Mouse (Mus musculus): ENCODE measurements around the gene Nlrx1. TPM values are rescaled to one million over a fixed set of nuclear protein-coding genes. Genes with fewer than 3 reads are reported as not detected.
A peak's percentile ranks its signal among the peaks of the same experiment; 100 is the strongest.

Gene Nlrx1
- total and polyA plus RNA-seq, 2 experiments from 2014 or later, result 5.1 to 12.7 TPM

DNA sequence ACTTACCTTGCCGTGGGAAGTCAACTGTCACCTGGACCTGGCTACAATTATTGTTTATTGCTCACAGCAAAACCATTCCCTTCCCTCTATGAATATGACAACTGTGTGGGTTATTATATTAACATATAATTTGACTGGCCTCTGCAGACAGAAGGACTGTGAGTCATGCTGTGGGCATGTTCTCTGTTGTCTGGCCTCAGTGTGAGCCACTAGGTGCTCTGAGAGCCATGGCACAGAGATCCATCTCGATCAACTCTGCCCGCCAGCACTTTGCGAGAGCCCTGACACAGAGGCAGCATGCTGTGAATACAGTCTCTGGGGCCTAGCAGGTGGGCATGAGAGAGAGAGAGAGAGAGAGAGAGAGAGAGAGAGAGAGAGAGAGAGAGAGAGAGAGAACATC lies 1.6 kb upstream of the Nlrx1 start:
- no peak overlapping the region for H3K9ac ChIP-seq (replicated peaks; ENCODE audit: low read length)
- H3K27ac ChIP-seq, result no peak overlapping the region
- peaks cover 15% of the 10 kb centered on the region; the same call in 1 of the 2 replicates for H3K36me3 ChIP-seq (ENCODE audit: insufficient read depth, low read length)
- no peaks in the 10 kb centered on the region for H3K9me3 ChIP-seq (ENCODE audit: low read length)
- H3K4me1 ChIP-seq (ENCODE audit: insufficient read depth, low read length), result peaks cover 6% of the 10 kb centered on the region
- TF ChIP-seq CTCF (IDR thresholded peaks at IDR 0.05; ENCODE audit: low read depth), result no peak
- H3K4me2 ChIP-seq (ENCODE audit: low read depth, low read length), result no peak overlapping the region
- no peak for ATAC-seq
- no peak for DNase-seq (ENCODE audit: low spot score)
- WGBS, result 78% methylated on average over 4 of the region's 4 CpGs
- H3K27me3 ChIP-seq (ENCODE audit: insufficient read depth, low read length), result no peaks in the 10 kb centered on the region
- H3K4me3 ChIP-seq (ENCODE audit: low read length), result no peak overlapping the region

GRCm38 (mm10) chr9:44269077-44269476 lies 678 bp upstream of the Nlrx1 start:
- no peak for ATAC-seq
- Histone ChIP-seq H3K4me2 (ENCODE audit: low read depth, low read length) (no peak overlapping the region), H3K9me3 (ENCODE audit: low read length) (no peaks in the 10 kb centered on the region), H3K4me1 (ENCODE audit: insufficient read depth, low read length) (peaks cover 6% of the 10 kb centered on the region), H3K27me3 (ENCODE audit: insufficient read depth, low read length) (no peaks in the 10 kb centered on the region), H3K4me3 (ENCODE audit: low read length) (no peak overlapping the region), H3K27ac (no peak overlapping the region), H3K9ac (replicated peaks; ENCODE audit: low read length) (no peak overlapping the region), H3K36me3 (ENCODE audit: insufficient read depth, low read length) (peaks cover 6% of the 10 kb centered on the region; the same call in 1 of the 2 replicates)
- TF ChIP-seq CTCF (IDR thresholded peaks at IDR 0.05; ENCODE audit: low read depth), result peak; percentile 63
- no peak for DNase-seq (ENCODE audit: low spot score)
- 89% methylated on average over 3 of the region's 3 CpGs for WGBS

- Histone ChIP-seq H3K36me3 (ENCODE audit: insufficient read depth, low read length) (no peaks in the 10 kb centered on the region), H3K4me2 (ENCODE audit: low read depth, low read length) (peak overlapping the region; percentile 57), H3K9ac (replicated peaks; ENCODE audit: low read length) (peak overlapping the region; percentile 71), H3K27ac (peak overlapping the region; percentile 82), H3K4me3 (ENCODE audit: low read length) (peak overlapping the region; percentile 40), H3K4me1 (ENCODE audit: insufficient read depth, low read length) (peaks cover 6% of the 10 kb centered on the region), H3K27me3 (ENCODE audit: insufficient read depth, low read length) (no peaks in the 10 kb centered on the region), H3K9me3 (ENCODE audit: low read length) (no peaks in the 10 kb centered on the region)
- TF ChIP-seq CTCF (IDR thresholded peaks at IDR 0.05; ENCODE audit: low read depth), result peak; percentile 69
- 6% methylated on average over 28 of the region's 28 CpGs for WGBS
- DNase-seq (ENCODE audit: low spot score) (peak; percentile 86), ATAC-seq (peak; percentile 82)
Measured at GRCm38 (mm10) chr9:44268027-44268360, 405 bp downstream of the Nlrx1 start.

GRCm38 (mm10) chr9:44267319-44268026 lies 926 bp downstream of the Nlrx1 start:
- no peak for DNase-seq (ENCODE audit: low spot score)

GRCm38 (mm10) chr9:44266478-44267226 lies 1.7 kb downstream of the Nlrx1 start:
- H3K36me3 ChIP-seq (ENCODE audit: insufficient read depth, low read length), result no peaks in the 10 kb centered on the region
- DNase-seq (ENCODE audit: low spot score) (no peak), ATAC-seq (no peak)
- peaks cover 6% of the 10 kb centered on the region for H3K4me1 ChIP-seq (ENCODE audit: insufficient read depth, low read length)
- TF ChIP-seq CTCF (IDR thresholded peaks at IDR 0.05; ENCODE audit: low read depth), result no peak
- no peaks in the 10 kb centered on the region for H3K27me3 ChIP-seq (ENCODE audit: insufficient read depth, low read length)
- 39% methylated on average over 8 of the region's 8 CpGs for WGBS
- H3K9me3 ChIP-seq (ENCODE audit: low read length), result no peaks in the 10 kb centered on the region
- peak overlapping the region; percentile 71; the same call in 1 of the 2 replicates for H3K9ac ChIP-seq (replicated peaks; ENCODE audit: low read length)
- no peak overlapping the region for H3K4me3 ChIP-seq (ENCODE audit: low read length)
- H3K4me2 ChIP-seq (ENCODE audit: low read depth, low read length), result no peak overlapping the region
- peak overlapping the region; percentile 82; the same call in 1 of the 2 replicates for H3K27ac ChIP-seq

More at GRCm38 (mm10) chr9:44267319-44268026, 926 bp downstream of the Nlrx1 start:
- Histone ChIP-seq H3K9ac (replicated peaks; ENCODE audit: low read length) (peak overlapping the region; percentile 71), H3K9me3 (ENCODE audit: low read length) (no peaks in the 10 kb centered on the region), H3K36me3 (ENCODE audit: insufficient read depth, low read length) (no peaks in the 10 kb centered on the region), H3K4me3 (ENCODE audit: low read length) (peak overlapping the region; percentile 40), H3K4me2 (ENCODE audit: low read depth, low read length) (peak overlapping the region; percentile 57), H3K27ac (peak overlapping the region; percentile 82), H3K27me3 (ENCODE audit: insufficient read depth, low read length) (no peaks in the 10 kb centered on the region), H3K4me1 (ENCODE audit: insufficient read depth, low read length) (peaks cover 6% of the 10 kb centered on the region)
- WGBS, result 7% methylated on average over 21 of the region's 23 CpGs
- TF ChIP-seq CTCF (IDR thresholded peaks at IDR 0.05; ENCODE audit: low read depth), result peak; percentile 24; the same call in 1 of the 2 replicates
- no peak; the same call in 1 of the 2 replicates for ATAC-seq

DNA sequence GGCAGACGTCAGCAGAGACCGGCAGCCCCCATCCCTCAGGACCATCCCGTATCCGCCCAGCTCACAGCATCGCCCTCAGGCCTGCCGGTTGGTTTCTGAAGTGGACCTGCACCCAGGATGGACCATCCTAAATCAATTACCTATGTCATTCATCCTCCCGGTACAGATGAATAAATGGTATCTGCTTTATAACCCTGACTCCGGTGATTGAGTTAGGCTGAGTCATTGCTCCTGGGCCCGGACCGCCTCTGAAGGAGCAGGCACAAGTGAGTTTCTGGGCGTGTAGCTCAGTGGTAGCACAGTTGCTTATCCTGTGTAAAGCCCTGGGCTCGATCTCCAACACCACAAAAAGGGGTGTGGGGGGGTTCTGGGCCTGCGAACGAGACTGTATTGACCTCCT lies 7.0 kb downstream of the Nlrx1 start:
- no peak overlapping the region for H3K4me3 ChIP-seq (ENCODE audit: low read length)
- TF ChIP-seq CTCF (IDR thresholded peaks at IDR 0.05; ENCODE audit: low read depth), result no peak
- no peak for ATAC-seq
- no peaks in the 10 kb centered on the region for H3K9me3 ChIP-seq (ENCODE audit: low read length)
- 84% methylated on average over 14 of the region's 14 CpGs for WGBS
- H3K36me3 ChIP-seq (ENCODE audit: insufficient read depth, low read length), result no peaks in the 10 kb centered on the region
- no peak overlapping the region for H3K9ac ChIP-seq (replicated peaks; ENCODE audit: low read length)
- no peak for DNase-seq (ENCODE audit: low spot score)
- H3K4me1 ChIP-seq (ENCODE audit: insufficient read depth, low read length), result no peaks in the 10 kb centered on the region
- H3K27ac ChIP-seq, result no peak overlapping the region
- H3K27me3 ChIP-seq (ENCODE audit: insufficient read depth, low read length), result no peaks in the 10 kb centered on the region
- no peak overlapping the region for H3K4me2 ChIP-seq (ENCODE audit: low read depth, low read length)

All from hindbrain, postnatal 0 days (tissue).